Mouse (Mus musculus): Measurements from ENCODE around the gene Tsc1.
A peak's percentile ranks its signal among the peaks of the same experiment; 100 is the strongest.

Tsc1 gene

DNA sequence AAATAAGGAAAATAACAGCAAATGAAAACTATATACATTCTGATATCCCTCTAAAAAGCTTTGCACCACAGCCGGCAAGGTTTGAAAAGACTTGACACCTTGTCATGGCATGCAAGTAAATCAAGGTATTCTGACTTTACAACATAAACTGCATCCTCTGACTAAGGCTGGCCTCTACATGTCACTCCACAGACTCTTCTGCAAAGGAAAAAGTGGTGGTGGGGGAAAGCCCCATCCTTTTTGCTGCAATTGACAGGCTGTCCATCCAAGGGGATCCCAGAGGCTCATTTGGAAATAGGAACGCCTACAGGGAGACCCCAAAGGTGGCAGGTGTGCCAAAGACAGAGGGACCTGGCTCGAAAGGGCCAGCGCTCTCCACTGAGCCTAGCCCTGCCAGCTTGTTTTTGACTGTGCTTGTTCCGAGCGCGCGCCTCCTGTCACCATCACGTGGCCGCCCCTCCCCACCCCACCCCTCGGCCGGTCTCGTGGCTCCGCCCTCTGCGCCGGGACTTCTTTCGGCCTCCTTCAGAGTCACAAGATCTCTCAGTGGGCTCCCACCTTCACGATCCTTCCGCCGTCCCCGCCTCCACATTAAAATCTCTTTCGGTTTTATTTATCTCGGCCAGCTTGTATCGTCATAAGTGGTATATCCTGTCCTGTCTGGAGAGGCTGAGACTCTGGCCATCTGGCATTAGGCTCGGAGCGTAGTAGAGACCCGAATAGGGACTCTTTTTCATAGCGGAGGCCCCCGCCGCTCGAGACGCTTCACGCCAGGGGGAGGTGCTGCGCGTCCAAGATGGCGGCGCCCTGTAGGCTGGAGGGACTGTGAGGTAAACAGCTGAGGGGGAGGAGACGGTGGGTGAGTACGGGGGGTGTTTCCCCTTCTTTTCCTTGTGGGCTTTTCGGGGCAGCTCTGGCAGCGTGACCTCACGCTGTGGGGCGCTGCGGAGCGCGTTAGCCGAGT, at the start of gene Tsc1:
Gene Tsc1 (plus strand): TSS at position 768 of the 964 bp plus-strand sequence.
- DNase-seq, result peak; percentile 95

DNA sequence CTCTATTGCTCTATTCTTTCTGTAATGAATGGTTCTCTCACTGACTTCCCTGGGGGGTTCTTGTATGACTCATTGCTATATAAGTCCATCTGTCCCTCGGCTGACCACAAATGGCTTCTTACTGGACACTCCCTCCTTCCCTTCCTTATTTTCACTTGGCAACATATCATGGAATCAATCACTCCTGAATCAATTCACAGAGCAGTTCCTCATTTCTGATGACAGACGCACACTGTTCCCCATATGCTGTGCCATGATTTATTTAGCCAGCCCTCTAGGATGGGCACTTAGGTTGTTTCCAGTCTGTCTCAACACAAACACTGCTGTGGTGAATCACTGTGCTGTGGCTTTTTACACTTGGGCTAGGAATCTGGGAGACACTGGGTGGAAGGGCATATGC, 49.5 kb upstream of the Tsc1 start:
- DNase-seq, result no peak

DNA sequence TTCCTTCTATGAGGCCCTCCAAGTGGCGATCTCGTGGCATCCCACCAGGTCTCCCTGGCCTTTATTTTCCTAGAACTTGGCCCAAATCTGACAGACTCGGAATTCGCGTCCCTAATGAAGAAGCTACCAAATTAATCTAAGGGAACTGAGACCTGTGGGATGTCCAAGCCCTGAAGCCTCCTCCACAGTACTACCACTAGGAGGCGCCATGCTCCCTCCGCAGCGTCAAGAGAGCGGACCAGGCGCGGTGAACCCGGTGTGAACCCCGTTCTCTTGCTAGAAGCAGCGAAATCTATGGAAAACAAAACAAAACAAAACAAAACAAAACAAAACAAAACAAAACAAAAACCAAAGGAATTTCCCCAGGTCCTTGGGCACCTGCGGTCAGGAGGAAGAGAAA, 48.2 kb upstream of the Tsc1 start:
- DNase-seq, result peak; percentile 60 to 64

GRCm38 (mm10) chr2:28596021-28596420, 45.0 kb upstream of the Tsc1 start:
- no peak for DNase-seq

DNA sequence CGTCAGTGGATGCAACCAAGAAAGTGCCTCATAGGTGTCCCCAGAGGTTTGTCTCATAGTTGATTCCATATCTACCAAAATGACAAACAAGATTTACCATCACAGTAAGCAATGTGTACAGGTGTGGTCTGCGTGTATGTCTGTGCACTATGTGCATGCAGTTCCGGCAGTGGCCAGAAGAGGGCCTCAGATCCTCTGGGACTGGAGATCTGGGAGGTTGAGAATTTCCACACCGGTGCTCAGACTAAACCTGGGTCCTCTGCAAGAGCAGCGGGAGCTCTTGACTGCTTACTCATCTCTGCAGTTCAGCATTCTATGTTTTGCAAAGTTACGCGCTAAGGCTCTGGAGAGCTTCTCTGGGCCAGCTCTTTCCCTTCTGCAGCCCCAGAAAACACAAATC, 44.0 kb upstream of the Tsc1 start:
- no peak for DNase-seq

DNA sequence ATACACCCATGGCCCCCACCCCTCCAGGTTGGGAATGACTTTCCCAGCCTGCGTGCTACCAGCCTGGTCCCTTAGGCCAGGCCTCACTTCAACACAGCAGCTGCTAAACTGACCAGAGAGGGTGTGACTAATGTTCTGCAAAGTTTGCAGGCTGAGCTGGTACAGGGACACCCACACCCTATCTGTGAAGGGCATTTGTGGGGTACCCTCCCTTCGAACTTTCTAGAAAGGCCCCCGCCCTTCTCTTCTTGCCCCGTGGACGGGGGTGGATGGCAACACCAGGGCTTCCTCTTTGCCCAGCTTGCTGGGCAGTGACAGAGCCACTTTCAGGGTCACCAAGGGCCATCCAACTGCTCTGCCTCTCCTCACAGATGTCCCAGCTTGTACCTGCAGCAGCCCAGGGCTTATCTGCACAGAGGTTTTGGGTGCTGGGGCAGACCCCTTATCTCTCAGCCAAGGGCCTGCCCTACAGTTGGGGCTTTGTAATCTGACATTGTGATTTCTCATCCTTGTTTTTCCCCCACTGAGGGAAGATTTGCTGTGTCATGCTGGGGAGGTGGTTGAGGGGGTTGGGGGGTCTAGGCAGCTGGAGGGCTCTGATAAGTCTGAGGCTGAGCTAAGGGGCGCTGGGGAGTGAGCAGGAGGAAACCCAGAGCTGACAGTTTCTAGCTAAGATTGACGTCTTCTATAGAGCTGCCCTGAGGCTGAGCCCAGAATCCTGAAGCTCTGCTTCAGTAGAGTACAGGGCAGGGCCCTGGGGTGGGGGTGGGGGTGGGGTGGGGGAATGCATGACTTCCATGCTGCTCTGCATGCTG, 43.1 kb upstream of the Tsc1 start:
- DNase-seq, result no peak

DNA sequence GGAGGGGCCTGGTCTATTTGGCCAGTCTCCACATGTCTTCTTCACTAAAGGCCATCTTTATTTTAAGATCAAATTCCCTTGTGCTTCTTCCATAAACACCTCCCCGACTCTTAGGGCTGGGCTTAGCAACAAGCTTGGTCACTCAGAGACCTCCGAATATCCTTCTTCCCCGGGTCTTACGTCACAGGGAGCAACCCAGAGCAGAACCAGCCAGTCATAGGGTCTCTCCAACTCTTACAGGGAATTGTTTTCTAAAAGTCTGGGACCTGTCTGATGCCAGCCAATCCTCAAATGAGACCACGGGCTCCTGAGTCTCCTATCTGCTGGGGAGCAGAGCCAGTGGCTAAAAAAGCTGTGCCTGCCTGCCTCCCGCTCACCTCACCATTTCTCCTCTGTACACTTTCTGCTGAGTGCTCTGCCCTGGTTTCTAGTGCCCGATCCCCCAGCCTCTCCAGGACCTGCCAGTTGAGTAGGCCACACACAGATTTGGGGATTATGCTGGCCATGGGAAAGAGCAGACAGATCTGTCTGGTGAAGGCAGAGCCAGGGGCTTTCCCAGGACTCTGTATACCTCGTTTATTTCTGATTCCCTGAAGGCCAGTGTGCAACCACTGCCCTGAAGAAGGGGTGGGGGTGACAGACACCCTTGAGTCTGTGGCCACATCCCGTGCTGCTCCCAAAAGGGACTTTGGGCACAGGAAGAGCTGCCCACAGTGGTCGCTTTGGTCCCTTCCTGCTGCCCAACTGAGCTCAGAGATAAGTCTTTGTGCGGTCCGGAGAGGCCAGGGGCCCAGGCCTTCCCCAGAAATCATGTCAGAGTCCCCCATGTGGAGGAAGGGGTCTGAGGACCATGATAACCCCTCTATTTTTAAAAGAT, 42.1 kb upstream of the Tsc1 start:
- DNase-seq, result no peak

- peak; percentile 26 to 48 for DNase-seq
These were observed 41.5 kb upstream of the Tsc1 start for GRCm38 (mm10) chr2:28599569-28599900.

GRCm38 (mm10) chr2:28601720-28602590, 39.1 kb upstream of the Tsc1 start:
- DNase-seq, result no peak

GRCm38 (mm10) chr2:28603542-28603941, 37.5 kb upstream of the Tsc1 start:
- DNase-seq, result no peak

DNA sequence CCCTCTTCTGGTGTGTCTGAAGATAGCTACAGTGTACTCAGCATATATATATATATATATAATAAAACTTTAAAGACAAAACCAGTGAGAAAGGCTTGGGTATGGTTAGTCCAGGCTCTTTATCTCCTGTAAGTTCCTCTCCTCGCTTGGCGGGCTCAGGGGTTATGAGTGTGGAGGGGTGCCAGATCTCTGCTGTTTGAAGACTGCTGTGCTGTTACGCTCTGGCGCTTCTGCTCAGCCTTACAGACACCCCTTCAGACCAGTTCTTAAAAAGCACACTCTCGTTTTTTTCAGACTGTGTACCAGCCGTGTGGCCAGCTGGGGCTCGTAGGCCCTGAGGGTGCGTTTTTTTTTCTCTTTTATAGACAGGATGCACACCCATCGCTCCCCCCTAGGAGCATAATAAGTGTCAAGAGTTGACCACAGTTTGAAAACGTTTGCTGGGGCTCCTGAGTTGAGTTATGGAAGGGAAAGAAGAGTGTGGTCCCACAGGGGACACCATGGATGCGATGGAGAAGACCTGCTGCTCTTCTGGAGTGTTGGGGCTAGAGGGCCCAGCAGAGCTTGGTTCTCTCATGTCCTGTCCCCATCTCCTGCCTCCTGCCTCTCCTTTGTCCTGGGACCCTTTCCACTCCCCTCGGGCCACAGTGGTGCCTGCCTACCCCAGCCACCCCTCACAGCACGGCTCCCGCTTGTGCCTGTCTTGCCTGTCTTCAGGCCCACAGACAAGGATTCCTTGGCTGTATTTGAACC, 35.1 kb upstream of the Tsc1 start:
- no peak for DNase-seq

- DNase-seq, result no peak
These were observed 34.3 kb upstream of the Tsc1 start for GRCm38 (mm10) chr2:28606601-28607340.

DNA sequence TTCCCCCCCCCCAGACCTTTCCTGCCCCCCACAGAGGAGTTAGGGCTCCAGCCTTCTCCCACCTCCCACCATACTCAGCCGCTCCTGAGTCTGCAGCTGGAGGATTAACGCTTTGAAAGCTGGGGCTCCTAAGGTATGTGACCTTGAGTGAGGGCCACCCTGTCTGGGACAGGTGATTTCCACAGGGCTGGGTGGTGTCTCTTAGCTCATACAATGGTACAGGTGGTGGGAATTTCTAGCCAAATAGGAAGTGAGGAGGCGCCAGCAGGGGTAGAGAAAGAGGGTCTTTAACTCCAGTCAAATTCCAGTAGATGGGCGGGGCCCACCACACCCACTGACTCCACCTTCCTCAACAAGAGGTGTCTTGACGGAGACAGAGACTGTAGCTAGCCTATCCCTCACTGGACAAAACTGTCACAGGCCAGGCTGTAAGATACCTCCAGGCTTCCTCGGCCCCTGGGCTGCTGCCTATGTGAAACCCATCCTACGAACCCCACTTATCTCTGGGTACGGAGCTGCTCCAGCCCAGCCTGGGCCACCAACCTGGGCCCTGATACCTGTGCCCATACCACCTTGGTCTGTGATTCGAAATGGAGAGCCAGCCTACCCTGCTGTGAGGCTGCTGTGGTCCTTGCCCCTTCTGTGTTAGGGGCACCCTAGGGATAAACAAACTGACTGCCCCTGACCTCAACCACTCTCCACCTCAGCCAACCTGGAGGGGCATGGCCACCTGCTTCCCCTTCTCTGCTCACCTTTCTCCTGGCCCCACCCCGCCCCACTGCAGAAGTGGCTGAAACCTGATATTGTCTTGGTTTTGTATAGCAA, 33.5 kb upstream of the Tsc1 start:
- no peak for DNase-seq

GRCm38 (mm10) chr2:28609851-28610250, 31.2 kb upstream of the Tsc1 start:
- no peak for DNase-seq

DNA sequence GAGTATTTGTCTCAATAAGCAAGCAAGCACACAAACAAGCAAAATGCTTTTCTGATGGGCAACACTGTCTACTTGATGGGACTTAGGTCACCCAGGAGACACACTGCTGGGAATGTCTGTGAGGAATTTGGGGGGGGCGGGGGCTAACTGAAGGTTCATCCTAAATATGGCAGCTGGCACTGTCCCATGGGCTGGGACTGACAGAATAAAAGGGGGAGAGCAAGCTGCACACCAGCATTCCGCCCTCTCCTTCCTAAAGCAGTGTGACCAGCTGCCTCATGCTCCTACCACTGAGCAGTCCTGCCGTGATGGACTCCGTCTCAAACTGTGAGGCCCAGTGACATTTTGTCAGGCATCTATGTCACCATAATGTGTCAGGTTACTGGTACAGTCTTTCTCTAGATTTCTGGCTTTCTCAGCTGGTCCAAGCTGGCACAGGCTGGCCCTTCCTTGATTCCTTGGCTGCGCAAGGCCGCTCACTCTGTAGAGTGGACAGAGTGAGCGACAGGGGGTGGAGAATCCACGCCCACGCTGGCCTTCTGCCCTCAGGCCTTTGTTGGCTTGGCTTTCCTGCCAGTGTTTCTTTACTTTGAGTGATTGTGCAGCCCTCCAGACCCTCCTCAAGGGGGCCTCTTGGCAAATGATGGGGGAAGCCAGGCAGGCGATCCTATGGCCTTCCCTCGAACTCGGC, 30.2 kb upstream of the Tsc1 start:
- no peak for DNase-seq

GRCm38 (mm10) chr2:28611407-28611787, 29.6 kb upstream of the Tsc1 start:
- DNase-seq, result no peak

- DNase-seq, result no peak
These were observed 28.5 kb upstream of the Tsc1 start for GRCm38 (mm10) chr2:28612436-28613063.

- no peak for DNase-seq
These were observed 27.4 kb upstream of the Tsc1 start for GRCm38 (mm10) chr2:28613599-28613998.

Measured in thymus, postnatal 36 days (tissue).